Mouse (Mus musculus) testis, adult 2 months (tissue): ENCODE measurements around the gene Csf3r. TPM values are rescaled to one million over a fixed set of nuclear protein-coding genes. Genes with fewer than 3 reads are reported as not detected.
"Not testable (repeated sequence)": the region's sequence is repeated elsewhere in the genome, so short reads cannot be mapped to it uniquely, and the experiment has no call there.

Experiments used
- H3K27ac ChIP-seq: fragments of 200-500 bp; 2 replicates; pipeline ENCODE4 v1.5.1; 2012; ENCODE audit warnings: low read depth, low read length; ENCODE audit not compliant: control insufficient read depth, insufficient read depth
- H3K27me3 ChIP-seq: fragments of 200-500 bp; 2 replicates; pipeline ENCODE4 v1.6.1; 2012; ENCODE audit warnings: mild to moderate bottlenecking, low read length, moderate library complexity; ENCODE audit not compliant: control insufficient read depth, insufficient read depth
- H3K36me3 ChIP-seq: fragments of 200-500 bp; 2 replicates; pipeline ENCODE4 v1.6.1; 2012; ENCODE audit warnings: mild to moderate bottlenecking, low read length; ENCODE audit not compliant: control insufficient read depth, insufficient read depth
- H3K4me1 ChIP-seq: fragments of 200-500 bp; 2 replicates; pipeline ENCODE4 v1.6.1; 2012; ENCODE audit warnings: low read length; ENCODE audit not compliant: control insufficient read depth, insufficient read depth
- H3K4me3 ChIP-seq: fragments of 200-500 bp; 2 replicates; pipeline ENCODE4 v1.5.1; 2012; ENCODE audit warnings: low read depth, mild to moderate bottlenecking, low read length, moderate library complexity, mixed read lengths; ENCODE audit not compliant: control insufficient read depth
- CTCF ChIP-seq: fragments of 200-500 bp; IDR thresholded peaks from 2 replicates; pipeline ENCODE4 v1.5.1; 2012; ENCODE audit warnings: low read depth, mild to moderate bottlenecking, inconsistent platforms, low read length, moderate library complexity; ENCODE audit not compliant: control insufficient read depth, insufficient read depth, insufficient replicate concordance
- POLR2A ChIP-seq: fragments of 200-500 bp; IDR thresholded peaks from 2 replicates; pipeline ENCODE4 v1.6.1; 2012; ENCODE audit warnings: low read depth, mild to moderate bottlenecking, inconsistent platforms, low read length, moderate library complexity; ENCODE audit not compliant: control insufficient read depth
- polyA plus RNA-seq: library from polyadenylated mRNA; depleted of rRNA; stranded (reverse); fragments of >200 nt; gene quantifications from 2 replicates; pipeline ENCODE4 v1.2.3, GENCODE M21; 2012; rRNA removed

The Csf3r gene
- 0.59 and 0.80 TPM in 2 replicates for polyA plus RNA-seq

DNA sequence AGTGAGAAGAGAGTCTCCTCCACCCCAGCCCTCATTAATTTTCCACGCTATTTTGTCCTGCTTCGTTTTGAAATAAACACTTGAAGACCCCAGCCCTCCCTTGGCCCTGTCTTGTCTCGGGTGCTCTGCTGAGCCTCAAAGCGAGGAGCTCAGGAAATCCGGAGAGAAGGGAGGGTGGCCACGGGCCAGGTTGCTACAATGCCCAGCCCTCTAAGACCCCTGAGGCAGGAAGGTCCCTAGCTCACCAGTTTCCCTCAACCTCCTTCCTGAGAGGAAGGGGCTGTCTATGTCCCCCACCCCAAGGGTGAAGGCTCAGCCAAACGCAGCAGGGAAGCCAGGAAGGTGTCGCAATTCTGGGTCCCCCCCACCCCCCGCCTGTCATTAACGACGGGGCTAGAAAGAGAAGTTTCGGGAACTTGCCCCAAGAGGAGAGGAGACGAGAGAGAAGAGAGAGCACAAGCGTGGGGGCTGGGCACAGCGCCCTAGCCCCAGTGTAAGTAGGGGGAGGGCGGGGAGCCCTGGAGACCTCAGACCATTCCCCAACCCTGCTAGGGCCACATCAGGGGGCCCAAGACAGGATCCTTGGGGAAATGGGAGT is at the start of gene Csf3r:
Csf3r (plus strand) TSS at position 248 of the 598 bp plus-strand sequence.
- Histone ChIP-seq H3K27me3 (no peaks in the 10 kb centered on the region), H3K27ac (no peak within 1 kb of the TSS), H3K4me3 (no peak within 1 kb of the TSS), H3K4me1 (peaks cover 6% of the 10 kb centered on the region), H3K36me3 (no peaks in the 10 kb centered on the region)
- no peak for TF ChIP-seq POLR2A
- TF ChIP-seq CTCF: no peak

DNA sequence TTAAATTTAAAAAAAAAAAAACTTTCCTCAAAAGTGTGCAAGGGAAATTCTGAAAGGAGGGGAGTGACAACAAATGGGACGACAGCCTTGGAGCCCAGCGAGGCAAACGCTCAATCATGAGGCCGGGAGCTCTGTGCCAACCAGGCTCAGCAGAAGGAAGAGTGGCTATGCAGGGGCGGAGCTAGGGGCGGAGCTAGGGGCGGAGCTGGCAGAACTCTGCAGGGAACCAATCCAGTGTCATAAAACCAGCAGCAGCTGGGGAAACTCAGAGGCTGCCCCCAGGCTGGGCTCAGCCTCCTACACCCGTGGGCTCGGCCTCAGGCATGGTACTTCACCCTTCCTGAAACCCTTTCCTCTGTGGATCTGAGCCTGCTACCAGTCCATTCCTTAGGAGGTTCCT is 46.6 kb upstream of the Csf3r start:
- no peaks in the 10 kb centered on the region for H3K27me3 ChIP-seq
- TF ChIP-seq CTCF: no peak
- H3K36me3 ChIP-seq: no peaks in the 10 kb centered on the region
- H3K4me1 ChIP-seq: no peaks in the 10 kb centered on the region
- no peak overlapping the region for H3K27ac ChIP-seq
- no peak overlapping the region for H3K4me3 ChIP-seq

DNA sequence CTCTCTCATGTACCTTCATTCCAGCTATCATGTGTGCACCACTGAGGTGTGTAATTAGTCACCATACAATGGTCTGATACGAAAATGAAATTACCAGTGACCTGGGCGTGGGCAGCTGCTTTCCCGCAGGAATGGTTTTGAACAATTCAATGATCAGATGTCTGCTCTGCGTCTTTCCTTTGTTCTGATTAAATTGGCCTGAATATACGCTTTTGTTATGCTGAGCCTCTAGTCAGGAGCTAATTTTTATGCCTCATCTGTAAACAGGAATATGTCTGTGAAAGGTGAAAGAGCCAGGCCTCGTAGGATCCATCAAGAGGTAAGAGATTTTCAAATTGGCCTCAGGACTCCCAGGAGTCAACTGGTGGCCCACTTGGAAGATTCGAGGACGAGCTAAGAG is 41.1 kb upstream of the Csf3r start:
- Histone ChIP-seq H3K36me3 (no peaks in the 10 kb centered on the region), H3K27me3 (no peaks in the 10 kb centered on the region), H3K27ac (no peak overlapping the region), H3K4me3 (no peak overlapping the region), H3K4me1 (no peaks in the 10 kb centered on the region)
- TF ChIP-seq CTCF (no peak), POLR2A (no peak)

DNA sequence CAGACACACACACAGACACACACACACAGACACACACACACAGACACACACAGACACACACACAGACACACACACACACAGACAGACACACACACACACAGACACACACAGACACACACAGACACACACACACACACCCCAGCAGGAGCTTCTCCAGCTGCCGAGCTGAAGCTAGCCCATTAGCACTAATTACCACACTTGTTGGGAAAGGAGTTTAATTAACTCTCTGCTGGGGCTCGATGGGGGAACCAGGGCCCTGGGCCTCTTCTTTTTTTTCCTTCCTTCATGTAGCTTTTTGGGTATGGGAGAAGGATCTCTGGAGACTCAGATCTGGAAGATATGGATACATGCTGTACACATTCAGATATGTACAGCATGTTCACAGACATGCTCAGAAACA is 38.6 kb upstream of the Csf3r start:
- not testable (repeated sequence) for H3K27me3 ChIP-seq, H3K4me1 ChIP-seq, H3K27ac ChIP-seq, H3K4me3 ChIP-seq, H3K36me3 ChIP-seq

DNA sequence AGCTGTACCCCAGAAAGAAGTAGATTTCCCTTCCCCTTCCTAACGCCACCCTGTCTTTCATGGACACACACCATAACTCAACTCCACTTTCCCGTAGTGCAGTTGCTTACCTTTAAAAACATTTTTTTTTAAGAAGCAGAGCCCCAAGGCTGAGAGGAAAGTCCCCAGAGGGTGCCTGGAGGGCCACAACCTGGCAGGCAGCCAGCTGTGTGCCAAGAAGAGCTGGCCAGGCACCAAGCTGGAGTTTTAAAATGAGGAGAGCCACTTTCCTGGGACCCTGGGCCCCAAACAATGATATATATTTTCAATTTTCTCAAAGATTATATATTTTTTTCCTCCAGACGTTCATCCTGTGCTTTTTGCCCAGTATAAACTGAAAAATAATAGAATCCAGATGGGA is 37.3 kb upstream of the Csf3r start:
- Histone ChIP-seq H3K27me3 (no peaks in the 10 kb centered on the region), H3K4me1 (no peaks in the 10 kb centered on the region), H3K4me3 (no peak overlapping the region), H3K27ac (no peak overlapping the region), H3K36me3 (no peaks in the 10 kb centered on the region)
- no peak for TF ChIP-seq POLR2A
- TF ChIP-seq CTCF: no peak

DNA sequence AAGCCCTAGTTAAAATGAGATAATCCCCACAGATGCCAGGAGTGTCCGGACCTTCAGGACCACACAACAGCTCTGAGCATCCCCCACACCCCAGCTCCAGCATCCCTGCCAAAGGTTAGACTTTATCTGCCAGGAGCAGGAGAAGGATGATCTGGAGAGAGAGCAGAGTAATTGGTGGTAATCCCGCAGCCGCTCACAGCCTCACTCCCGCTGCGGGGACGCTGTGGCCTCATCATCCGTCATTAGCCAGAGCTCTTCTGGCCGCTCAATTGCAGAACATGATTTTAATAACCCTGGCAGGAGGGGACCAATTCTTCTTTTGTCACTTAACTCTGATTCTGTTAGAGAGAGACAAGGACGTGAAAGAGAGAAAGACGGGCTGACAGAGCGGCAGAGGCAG is 35.3 kb upstream of the Csf3r start:
- Histone ChIP-seq H3K4me1 (no peaks in the 10 kb centered on the region), H3K4me3 (no peak overlapping the region), H3K27ac (no peak overlapping the region), H3K27me3 (no peaks in the 10 kb centered on the region), H3K36me3 (no peaks in the 10 kb centered on the region)
- TF ChIP-seq POLR2A: no peak
- no peak for TF ChIP-seq CTCF

DNA sequence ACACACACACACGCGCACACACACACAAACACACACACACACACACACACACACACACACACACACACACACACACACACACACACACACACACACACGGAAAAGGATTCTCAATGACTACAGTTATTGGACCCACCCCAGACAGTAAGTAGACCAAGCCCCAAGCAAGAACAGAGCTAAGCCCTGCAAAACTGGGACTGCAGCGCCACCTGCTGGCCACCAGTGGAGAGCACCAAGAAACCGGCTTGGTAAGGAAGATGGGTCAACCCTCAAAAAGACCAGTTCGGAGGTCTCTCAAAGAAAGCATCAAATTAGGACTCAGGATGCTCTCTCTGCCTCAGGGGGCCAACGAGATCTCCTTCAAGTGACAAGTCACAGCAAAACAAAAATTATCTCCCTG is 34.2 kb upstream of the Csf3r start:
- no peaks in the 10 kb centered on the region for H3K27me3 ChIP-seq
- H3K4me3 ChIP-seq: no peak overlapping the region
- TF ChIP-seq CTCF: peak; percentile 96
- no peak for TF ChIP-seq POLR2A
- H3K27ac ChIP-seq: no peak overlapping the region
- H3K4me1 ChIP-seq: no peaks in the 10 kb centered on the region
- no peaks in the 10 kb centered on the region for H3K36me3 ChIP-seq

DNA sequence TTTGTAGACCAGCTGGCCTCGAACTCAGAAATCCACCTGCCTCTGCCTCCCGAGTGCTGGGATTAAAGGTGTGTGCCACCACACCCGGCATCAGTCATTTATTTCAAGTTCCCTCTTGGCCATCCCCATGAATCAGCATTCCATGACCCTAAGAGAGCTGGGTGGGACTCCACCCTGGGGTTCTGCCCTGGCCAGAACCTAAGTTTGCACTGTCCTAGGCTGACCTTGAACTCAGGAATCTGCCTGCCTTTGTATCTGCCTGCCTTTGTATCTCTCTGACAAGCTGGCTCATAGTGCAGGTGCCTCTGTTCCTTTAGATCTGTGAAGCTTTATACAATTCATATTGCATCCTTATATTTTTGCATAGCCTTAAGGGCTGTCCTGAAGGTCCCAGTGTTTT is 32.1 kb upstream of the Csf3r start:
- H3K4me1 ChIP-seq: no peaks in the 10 kb centered on the region
- TF ChIP-seq CTCF (no peak), POLR2A (no peak)
- H3K4me3 ChIP-seq: no peak overlapping the region
- no peaks in the 10 kb centered on the region for H3K27me3 ChIP-seq
- H3K27ac ChIP-seq: no peak overlapping the region
- H3K36me3 ChIP-seq: no peaks in the 10 kb centered on the region
